ENCODE assay signal across 26 mouse cellular contexts in genomic region chr5:24214547-24214878, GRCm38 (mm10). TPM values are rescaled to one million over a fixed set of nuclear protein-coding genes. Genes with fewer than 3 reads are reported as not detected.
DNase-seq lines count a peak whose midpoint lies in the region; ATAC-seq lines count a peak whose summit lies in the region.
"Had no signal": no experiment of that assay in that cellular context is flagged by ENCODE, and none has a peak within 500 bp of the region (broad histone marks: within the 10 kb centered on the region; RNA-seq: fewer than 3 reads in every experiment).

No protein-coding gene starts in this region.

- H3K4me1 ChIP-seq in heart, embryonic 10.5 days = no peaks in the 10 kb centered on the region
- no peaks in the 10 kb centered on the region for H3K4me1 ChIP-seq in midbrain, embryonic 16.5 days (ENCODE audit: control insufficient read depth, insufficient read depth, low read length)
- H3K4me1 ChIP-seq: embryonic facial prominence, embryonic 10.5 days; embryonic facial prominence, embryonic 13.5 days; forebrain, embryonic 12.5 days; forebrain, embryonic 15.5 days; heart, embryonic 12.5 days; heart, embryonic 15.5 days; hindbrain, embryonic 10.5 days; hindbrain, embryonic 13.5 days; intestine, embryonic 15.5 days had no signal

- ATAC-seq in midbrain, embryonic 16.5 days = no peak
- ATAC-seq: forebrain, embryonic 15.5 days; hindbrain, embryonic 16.5 days; intestine, embryonic 15.5 days had no signal

- no peaks in the 10 kb centered on the region for H3K9me3 ChIP-seq in heart, embryonic 10.5 days
- H3K9me3 ChIP-seq in midbrain, embryonic 16.5 days (replicated peaks; ENCODE audit: control insufficient read depth, low read length, poor library complexity, severe bottlenecking) = no peaks in the 10 kb centered on the region
- H3K9me3 ChIP-seq: embryonic facial prominence, embryonic 10.5 days; embryonic facial prominence, embryonic 13.5 days; forebrain, embryonic 12.5 days; forebrain, embryonic 15.5 days; heart, embryonic 12.5 days; heart, embryonic 15.5 days; hindbrain, embryonic 10.5 days; hindbrain, embryonic 13.5 days; intestine, embryonic 15.5 days had no signal

- H3K4me2 ChIP-seq in midbrain, embryonic 16.5 days (ENCODE audit: low read length) = no peak overlapping the region
- H3K4me2 ChIP-seq: embryonic facial prominence, embryonic 13.5 days; forebrain, embryonic 12.5 days; forebrain, embryonic 15.5 days; heart, embryonic 12.5 days; heart, embryonic 15.5 days; hindbrain, embryonic 13.5 days; intestine, embryonic 15.5 days had no signal

- no peak overlapping the region for H3K27ac ChIP-seq in heart, embryonic 10.5 days
- H3K27ac ChIP-seq in midbrain, embryonic 16.5 days (ENCODE audit: low read length) = no peak overlapping the region
- H3K27ac ChIP-seq: embryonic facial prominence, embryonic 10.5 days; embryonic facial prominence, embryonic 13.5 days; forebrain, embryonic 12.5 days; forebrain, embryonic 15.5 days; heart, embryonic 15.5 days; hindbrain, embryonic 10.5 days; hindbrain, embryonic 13.5 days; intestine, embryonic 15.5 days had no signal

- H3K4me3 ChIP-seq in heart, embryonic 10.5 days = no peak overlapping the region
- H3K4me3 ChIP-seq in midbrain, embryonic 16.5 days (ENCODE audit: low read depth, low read length) = no peak overlapping the region
- H3K4me3 ChIP-seq: embryonic facial prominence, embryonic 10.5 days; embryonic facial prominence, embryonic 13.5 days; erythroblast, embryonic 14.5 days; forebrain, embryonic 12.5 days; forebrain, embryonic 15.5 days; heart, embryonic 12.5 days; heart, embryonic 15.5 days; hindbrain, embryonic 10.5 days; hindbrain, embryonic 13.5 days; intestine, embryonic 15.5 days had no signal

- WGBS in heart, embryonic 10.5 days = 55% methylated on average over 1 of the region's 1 CpGs
- WGBS in midbrain, embryonic 16.5 days = 75% methylated on average over 1 of the region's 1 CpGs

- peaks cover 12% of the 10 kb centered on the region for H3K27me3 ChIP-seq in heart, embryonic 10.5 days (ENCODE audit: insufficient read depth, poor library complexity, severe bottlenecking)
- no peaks in the 10 kb centered on the region for H3K27me3 ChIP-seq in midbrain, embryonic 16.5 days (ENCODE audit: control insufficient read depth, insufficient read depth, low read depth, low read length)
- H3K27me3 ChIP-seq: forebrain, embryonic 15.5 days; heart, embryonic 15.5 days; intestine, embryonic 15.5 days had no signal

- no peaks in the 10 kb centered on the region for H3K36me3 ChIP-seq in heart, embryonic 10.5 days
- no peaks in the 10 kb centered on the region for H3K36me3 ChIP-seq in midbrain, embryonic 16.5 days (ENCODE audit: control insufficient read depth, insufficient read depth, low read length)
- H3K36me3 ChIP-seq: embryonic facial prominence, embryonic 10.5 days; embryonic facial prominence, embryonic 13.5 days; forebrain, embryonic 12.5 days; forebrain, embryonic 15.5 days; heart, embryonic 12.5 days; heart, embryonic 15.5 days; hindbrain, embryonic 10.5 days; hindbrain, embryonic 13.5 days; intestine, embryonic 15.5 days had no signal

- no peak overlapping the region for H3K9ac ChIP-seq in midbrain, embryonic 16.5 days (ENCODE audit: low read depth, low read length)
- H3K9ac ChIP-seq: embryonic facial prominence, embryonic 13.5 days; forebrain, embryonic 12.5 days; forebrain, embryonic 15.5 days; heart, embryonic 12.5 days; heart, embryonic 15.5 days; hindbrain, embryonic 13.5 days; intestine, embryonic 15.5 days had no signal

- DNase-seq in heart, adult 11 months = peak; percentile 71
- DNase-seq in heart, embryonic 10.5 days (ENCODE audit: low spot score) = no peak
- DNase-seq in ES-CJ7 (ENCODE audit: low read depth, low spot score) = peak; percentile 80
- DNase-seq in R1 (ENCODE audit: low read depth, low spot score) = peak; percentile 90
- no peak for DNase-seq in gastrocnemius, postnatal 4 days (ENCODE audit: low spot score in 2 of 2)
- DNase-seq: adrenal gland, adult 8-10 months; adrenal gland, postnatal 25 days; cerebellum, adult 11-12 months; cerebellum, adult 8-10 months; cerebellum, postnatal 10 days; cerebellum, postnatal 36 days; embryo, embryonic 11 days; gastrocnemius, postnatal 25 days; heart, postnatal 36 days had no signal

RNA-seq across cellular contexts. Expression of gene Nupl2, which starts 49.8 kb away (rescaled TPM):
- polyA plus RNA-seq in heart, embryonic 10.5 days (2016; fragmentation: Nextera tagmentation; extraction: Ambion mirVana) = 15.5 and 18.3 TPM in 2 replicates
- total RNA-seq in gastrocnemius, postnatal 4 days (2021) = 1 to 10 TPM; 9.2 TPM
- polyA plus RNA-seq in midbrain, embryonic 16.5 days (2015; fragmentation: Nextera tagmentation; extraction: Ambion mirVana) = 14.3 and 15.2 TPM in 2 replicates

Comparison
In these comparisons a context has a peak if more than half of its experiments do, and no peak if none do; other contexts are left out.
1. DNase-seq: peak in heart, adult 11 months (single experiment), ES-CJ7 (single experiment) and R1 (single experiment); none in heart, embryonic 10.5 days (single experiment) and gastrocnemius, postnatal 4 days (0 of 2).